Mouse (Mus musculus): ENCODE measurements around the gene Tbp.

DNA sequence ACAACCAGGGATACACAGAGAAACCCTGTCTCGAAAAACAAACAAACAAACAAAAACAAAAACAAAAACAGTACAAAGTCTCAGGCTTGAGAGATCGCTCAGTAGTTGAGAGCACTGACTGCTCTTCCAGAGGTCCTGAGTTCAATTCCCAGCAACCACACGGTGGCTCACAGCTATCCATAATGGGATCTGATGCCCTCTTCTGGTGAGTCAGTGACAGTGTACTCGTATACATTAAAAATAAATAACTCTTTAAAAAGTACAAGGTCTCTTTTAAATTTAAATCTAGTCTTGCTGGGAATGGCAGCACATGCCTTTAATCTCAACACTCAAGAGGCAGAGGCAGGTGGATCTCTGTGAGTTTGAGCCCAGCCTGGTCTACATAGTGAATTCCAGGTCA, 27.0 kb upstream of the Tbp start:
- TF ChIP-seq CTCF (IDR thresholded peaks at IDR 0.05; ENCODE audit: insufficient read depth, low read depth, low read length) = no peak
- no peak for TF ChIP-seq POLR2A (IDR thresholded peaks at IDR 0.05; ENCODE audit: insufficient read depth, low read depth, low read length)

All from olfactory bulb, adult 2 months (tissue).